Mouse (Mus musculus): ENCODE data around the gene Ppp2r5e. TPM values are rescaled to one million over a fixed set of nuclear protein-coding genes. Genes with fewer than 3 reads are reported as not detected.
A peak's percentile ranks its signal among the peaks of the same experiment; 100 is the strongest.
"Not testable (repeated sequence)": the region's sequence is repeated elsewhere in the genome, so short reads cannot be mapped to it uniquely, and the experiment has no call there.

Ppp2r5e gene
- total RNA-seq, 2 experiments from 2014 or later, result 35.1 to 39.1 TPM

- no peak for DNase-seq
Measured at GRCm38 (mm10) chr12:75486568-75487286, 109.3 kb downstream of the Ppp2r5e start.

DNA sequence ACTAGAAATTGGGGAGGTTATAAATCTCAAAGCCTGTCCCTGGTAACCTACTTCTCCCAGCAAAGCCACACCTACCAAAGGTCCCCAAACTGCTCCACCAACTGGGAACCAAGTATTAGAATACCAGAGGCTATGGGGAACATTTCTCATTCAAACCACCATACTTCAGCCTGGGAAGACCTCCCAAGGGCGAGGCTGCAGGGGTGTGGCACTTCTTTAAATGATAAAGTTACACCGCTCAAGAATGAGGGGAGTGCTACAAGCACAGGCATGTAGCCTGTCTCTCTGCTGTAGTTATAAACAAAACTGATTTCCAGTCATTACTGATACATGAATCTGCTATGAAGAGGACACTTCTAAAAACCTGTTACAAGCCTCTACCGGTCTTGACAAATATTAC is 113.3 kb downstream of the Ppp2r5e start:
- no peak for DNase-seq

- no peak for DNase-seq
Measured at GRCm38 (mm10) chr12:75482015-75482414, 114.0 kb downstream of the Ppp2r5e start.

DNA sequence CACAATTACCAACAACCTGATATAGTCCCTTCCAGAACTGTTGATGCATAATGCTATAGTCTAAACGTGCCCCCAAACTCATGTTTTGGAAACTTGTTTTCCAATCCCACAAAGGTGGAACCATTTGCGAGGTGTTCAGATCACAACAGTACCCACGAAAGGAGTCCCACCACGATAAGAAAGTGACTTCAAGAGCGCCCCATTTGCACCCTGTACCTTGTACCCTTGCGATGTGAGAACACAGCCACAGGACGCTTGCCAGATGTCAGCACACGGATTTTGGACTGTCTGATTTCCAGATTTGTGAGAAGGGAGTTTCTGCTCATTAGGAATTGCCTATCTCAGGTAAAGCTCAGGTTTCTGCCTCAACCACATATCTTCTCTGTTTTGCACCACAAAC is 116.0 kb downstream of the Ppp2r5e start:
- DNase-seq, result no peak

DNA sequence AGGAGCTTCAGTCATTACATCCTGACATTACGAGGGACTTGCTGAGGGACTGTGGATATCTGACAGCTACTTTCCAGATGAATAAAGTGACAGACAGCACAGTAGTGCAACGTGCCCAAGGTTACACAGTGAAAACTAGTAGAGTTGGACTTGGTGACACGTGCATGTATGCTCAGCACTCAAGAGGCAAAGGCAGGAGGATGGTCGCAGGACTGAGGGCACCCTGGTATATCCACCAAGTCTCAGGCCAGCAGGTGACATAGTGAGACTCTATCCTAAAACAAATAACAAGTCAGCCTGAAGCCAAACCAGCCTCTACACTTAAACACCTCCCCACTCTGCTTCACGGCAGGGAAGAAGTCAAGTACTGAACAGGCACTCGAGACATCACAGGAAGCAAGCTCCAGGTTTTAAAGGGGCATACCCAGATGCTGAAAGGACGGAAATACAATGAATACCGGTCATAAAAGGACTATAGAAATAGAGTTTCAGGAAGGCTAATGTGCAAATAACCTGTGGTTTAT is 116.6 kb downstream of the Ppp2r5e start:
- no peak for DNase-seq

- no peak for DNase-seq
Measured at GRCm38 (mm10) chr12:75478596-75478995, 117.4 kb downstream of the Ppp2r5e start.

DNA sequence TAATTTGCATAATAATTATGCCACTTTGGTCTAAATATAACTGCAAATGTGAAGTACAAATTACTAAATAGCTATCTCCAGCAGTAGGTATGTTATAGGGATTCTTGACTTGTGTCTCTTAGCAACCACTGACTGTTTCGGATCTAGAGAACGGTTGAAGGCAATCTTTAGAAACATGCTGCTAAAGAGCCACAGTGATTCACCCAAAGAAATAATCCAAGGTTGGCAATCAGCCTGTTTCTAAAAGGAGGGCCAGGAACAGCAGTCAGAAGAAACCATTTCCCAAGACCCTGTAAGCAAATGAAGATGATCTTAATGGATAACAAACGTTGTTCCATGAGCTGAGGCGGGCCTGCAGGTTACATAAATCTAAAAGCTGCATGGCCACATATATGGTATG is 117.9 kb downstream of the Ppp2r5e start:
- DNase-seq, result no peak

GRCm38 (mm10) chr12:75473021-75473420 is 123.0 kb downstream of the Ppp2r5e start:
- DNase-seq, result no peak

- DNase-seq, result no peak
Measured at GRCm38 (mm10) chr12:75472107-75472506, 123.9 kb downstream of the Ppp2r5e start.

DNA sequence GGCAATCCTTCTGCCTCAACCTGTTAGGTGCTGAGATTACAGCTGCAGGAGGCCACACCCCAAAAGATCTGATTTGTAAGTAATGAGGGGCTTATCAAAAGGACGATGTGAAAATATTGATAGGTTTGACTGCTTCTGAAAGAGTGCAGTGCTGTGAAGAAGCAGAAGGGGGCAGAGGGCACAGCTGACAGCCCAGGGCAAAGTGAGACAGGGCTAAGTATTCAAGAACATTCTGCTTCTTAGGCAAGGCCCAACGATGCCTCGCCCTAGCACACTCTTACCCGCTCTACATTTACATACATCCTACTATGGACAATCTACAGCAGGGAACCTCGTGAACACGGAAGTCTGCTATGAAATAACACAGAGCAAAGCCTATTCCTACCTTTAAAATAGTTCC is 128.2 kb downstream of the Ppp2r5e start:
- no peak for DNase-seq

DNA sequence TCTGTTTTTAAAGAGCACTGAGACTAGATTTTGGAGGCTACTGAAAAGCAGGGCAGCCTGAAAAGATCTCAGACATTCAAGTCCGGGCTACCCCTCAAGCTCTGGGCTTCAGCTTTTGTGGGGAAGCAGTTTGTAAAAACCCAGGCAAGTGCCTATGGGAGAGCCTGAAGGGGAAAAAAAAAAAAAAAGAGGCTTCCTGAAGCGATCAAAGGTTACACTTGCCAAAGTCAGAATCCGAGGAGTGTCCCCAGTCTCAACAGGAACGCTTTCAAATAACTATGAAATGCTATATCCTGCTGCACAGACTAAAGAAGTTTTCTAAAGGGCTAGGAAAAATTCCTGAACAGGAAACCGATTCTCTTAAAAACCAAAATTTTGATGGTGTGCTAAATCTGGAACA is 128.9 kb downstream of the Ppp2r5e start:
- DNase-seq, result no peak

DNA sequence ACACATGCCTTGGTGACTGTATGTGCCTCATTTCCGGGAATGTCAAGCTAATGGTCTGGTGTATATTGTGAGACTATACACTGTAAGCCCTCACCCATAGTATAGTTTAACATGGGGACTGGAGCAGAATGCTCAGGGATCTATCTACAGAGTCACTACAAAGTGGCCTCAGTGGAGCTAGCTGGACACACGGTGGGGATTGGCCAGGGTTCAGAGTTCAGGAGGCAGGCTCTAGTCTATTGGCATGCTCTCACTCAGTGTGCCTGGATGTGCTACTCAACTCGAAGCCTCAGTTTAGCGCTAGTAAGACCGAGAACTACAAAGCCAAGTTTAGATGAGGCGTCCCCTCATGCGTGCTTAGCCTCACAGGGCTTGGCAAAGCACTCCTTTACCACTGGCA is 129.8 kb downstream of the Ppp2r5e start:
- DNase-seq, result no peak

DNA sequence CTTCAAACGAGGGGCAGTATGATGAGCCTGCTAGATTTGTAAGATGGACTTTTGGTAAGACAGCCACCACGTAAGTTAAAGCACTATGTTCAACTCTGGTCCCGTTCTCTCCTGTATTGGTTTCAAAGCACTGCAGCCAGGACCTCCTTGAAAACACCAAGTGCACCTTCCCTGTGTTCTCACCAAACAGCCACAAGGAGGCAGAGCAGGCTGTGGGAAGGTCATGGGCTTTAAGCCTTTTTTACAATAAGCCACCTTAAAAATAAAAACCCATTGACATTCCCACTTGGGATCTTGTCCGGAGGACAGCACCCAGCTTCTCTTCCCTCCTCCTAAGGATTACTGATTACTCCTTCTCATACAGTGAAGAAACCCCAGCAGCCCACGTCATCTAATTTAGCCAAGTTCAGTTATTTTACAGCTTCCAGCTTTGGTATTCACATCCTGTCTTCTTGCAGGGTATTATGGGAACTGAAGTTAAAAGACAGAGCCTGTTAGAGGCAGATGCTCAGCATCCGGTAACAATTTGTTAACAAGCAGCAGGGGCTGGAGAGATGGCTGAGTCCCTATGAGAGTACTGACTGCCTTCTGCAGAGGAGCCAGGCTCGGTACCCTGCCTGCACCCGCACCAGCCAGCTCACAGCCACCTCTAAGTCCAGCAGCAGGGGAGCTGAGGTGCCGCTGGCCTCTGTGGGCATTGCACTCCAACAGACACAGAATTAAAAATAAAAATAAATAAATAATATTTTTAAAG is 131.9 kb downstream of the Ppp2r5e start:
- peak; percentile 61 for DNase-seq

DNA sequence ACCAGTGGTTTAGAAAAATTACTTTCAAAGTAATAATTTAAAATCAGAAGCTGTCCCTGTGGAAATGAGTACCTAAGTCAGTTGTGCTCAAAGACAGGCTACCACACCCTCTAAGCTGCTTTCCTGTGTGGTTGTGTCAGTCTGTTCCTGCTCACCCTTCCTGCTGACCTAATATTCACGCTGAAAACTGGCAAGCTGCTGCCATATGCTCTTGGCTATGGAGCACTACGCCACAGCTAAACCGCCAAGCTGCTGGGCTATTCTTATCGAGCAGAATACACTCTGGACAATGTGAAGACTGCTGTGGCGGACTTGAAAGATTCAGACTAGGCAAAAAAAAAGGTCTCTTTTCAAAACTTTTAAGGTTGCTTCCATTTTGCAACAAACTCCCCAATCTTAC is 135.5 kb downstream of the Ppp2r5e start:
- DNase-seq, result no peak

GRCm38 (mm10) chr12:75459656-75460055 is 136.4 kb downstream of the Ppp2r5e start:
- no peak for DNase-seq

DNA sequence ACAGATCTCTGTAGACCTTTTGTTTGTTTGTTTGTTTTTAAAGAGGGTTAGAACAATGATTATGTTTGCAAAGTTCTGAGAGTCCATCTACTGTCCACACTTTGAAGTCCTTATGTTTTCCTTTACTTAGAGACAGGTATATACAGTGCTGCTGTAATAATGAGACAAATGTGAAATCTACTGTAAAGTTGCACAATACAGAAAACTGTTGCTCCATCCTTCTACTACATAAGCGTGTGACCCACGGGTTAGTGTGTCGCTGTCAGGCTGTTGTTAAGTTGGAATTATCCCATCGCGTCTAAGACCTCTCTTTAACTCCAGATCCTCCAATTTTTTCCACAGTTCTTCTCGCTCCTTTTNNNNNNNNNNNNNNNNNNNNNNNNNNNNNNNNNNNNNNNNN is 142.6 kb downstream of the Ppp2r5e start:
- DNase-seq, result no peak

GRCm38 (mm10) chr12:75453027-75453426 is 143.0 kb downstream of the Ppp2r5e start:
- DNase-seq, result no peak

- no peak for DNase-seq
Measured at GRCm38 (mm10) chr12:75450592-75450991, 145.5 kb downstream of the Ppp2r5e start.

DNA sequence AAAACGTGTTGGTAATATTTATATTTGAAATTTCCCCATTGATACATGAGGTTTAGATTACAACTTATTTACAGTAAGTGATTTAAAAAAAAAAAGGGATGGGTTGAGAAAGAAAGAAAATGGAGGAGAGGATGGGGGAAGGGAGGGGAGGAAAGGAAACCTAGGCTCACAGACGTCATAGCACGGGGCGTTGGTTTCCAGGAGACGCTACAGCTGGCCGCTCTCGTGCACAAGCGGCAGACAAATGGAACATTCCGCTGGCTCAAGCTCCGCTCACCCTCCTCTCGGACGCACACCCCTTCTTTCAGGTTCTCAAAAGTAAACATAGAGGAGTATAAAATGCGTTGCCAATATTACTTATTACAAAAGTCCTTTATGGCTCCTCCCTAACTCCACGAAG is 146.0 kb downstream of the Ppp2r5e start:
- DNase-seq, result no peak

- peak; percentile 25 for DNase-seq
Measured at GRCm38 (mm10) chr12:75449475-75449966, 146.5 kb downstream of the Ppp2r5e start.

DNA sequence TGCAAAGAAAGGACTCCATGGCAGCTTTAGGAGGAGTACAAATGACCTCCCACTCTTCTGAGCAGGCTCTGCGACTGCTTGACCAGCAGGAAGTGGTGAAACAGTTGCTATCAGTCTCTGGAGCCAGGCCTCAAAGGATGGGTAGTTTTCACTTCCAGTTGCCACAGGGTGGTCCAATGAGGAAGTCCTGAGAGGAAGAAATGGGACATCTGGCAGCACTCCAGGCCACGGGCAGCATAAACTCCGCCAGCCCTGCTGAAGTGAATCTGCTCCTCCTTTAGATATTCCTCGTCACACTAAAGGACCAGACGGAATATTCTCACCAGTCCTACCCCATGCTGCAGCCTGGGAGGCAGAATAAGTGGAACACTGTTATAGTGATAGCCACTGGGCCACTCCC is 147.1 kb downstream of the Ppp2r5e start:
- DNase-seq, result peak; percentile 40

DNA sequence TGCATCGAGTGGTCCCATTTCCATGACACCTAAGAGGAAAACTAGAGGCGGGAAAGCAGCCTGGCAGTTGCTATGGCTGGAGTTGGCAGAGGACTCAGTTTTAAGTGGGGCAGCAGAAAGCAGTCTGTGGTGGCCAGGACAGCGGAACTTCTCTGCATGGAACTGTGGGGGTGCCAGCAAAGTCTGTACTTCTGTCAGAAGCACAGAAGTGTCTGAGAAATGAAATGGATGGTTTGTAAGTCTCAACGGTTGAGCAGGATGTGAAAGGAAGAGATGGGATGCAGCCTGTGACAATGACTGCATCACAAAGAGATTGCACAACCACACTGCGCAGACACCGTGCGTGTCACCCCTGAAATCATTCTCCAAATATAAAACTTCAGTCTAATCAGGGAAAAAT is 149.8 kb downstream of the Ppp2r5e start:
- DNase-seq, result no peak

- DNase-seq, result not testable (repeated sequence)
Measured at GRCm38 (mm10) chr12:75432400-75432799, 163.6 kb downstream of the Ppp2r5e start.
